Mouse (Mus musculus) liver (tissue): ENCODE measurements around the gene Epas1.

Experiments used
- DNase-seq: peaks from one replicate; pipeline ENCODE4 v3.0.0-alpha.2; 2020; ENCODE audit warnings: mixed read lengths

Epas1 gene

DNA sequence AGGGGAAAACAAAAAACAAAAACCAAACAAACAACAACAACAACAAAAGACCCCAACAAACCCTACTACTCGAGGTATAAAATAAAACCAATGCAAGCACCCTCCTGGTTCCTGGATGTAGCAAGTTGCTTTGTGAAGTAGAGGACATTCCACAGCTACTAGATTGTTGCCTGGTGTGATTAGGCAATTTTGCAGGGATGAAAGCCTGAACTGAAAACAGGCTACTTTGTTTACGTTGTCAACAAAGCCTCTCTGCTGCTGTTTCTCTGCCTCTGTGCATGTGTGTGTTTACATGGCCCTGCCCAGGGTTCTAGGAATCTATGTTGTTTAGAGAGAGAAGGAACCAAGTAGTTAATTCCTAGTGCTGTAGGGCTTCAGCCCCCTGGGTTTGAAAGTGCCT, 4.1 kb downstream of the Epas1 start:
- no peak for DNase-seq

DNA sequence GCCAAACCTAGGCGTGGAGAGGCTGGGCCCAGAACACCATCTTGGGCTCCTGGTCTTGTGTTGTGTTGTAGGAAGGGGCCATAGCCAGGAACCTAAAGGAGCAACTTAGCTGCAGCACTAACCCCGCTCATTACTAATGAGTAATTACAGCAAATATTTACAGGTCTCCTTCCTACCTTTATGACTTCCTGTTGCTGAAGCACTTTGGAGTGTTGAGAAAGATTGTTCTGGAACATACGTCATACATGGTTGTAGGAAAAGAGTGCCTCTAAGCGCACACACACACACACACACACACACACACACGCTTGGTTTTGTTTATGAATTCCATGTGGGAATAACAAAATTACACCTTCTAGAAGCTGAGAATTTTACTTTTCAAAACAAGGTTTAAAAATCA, 8.4 kb downstream of the Epas1 start:
- no peak for DNase-seq

DNA sequence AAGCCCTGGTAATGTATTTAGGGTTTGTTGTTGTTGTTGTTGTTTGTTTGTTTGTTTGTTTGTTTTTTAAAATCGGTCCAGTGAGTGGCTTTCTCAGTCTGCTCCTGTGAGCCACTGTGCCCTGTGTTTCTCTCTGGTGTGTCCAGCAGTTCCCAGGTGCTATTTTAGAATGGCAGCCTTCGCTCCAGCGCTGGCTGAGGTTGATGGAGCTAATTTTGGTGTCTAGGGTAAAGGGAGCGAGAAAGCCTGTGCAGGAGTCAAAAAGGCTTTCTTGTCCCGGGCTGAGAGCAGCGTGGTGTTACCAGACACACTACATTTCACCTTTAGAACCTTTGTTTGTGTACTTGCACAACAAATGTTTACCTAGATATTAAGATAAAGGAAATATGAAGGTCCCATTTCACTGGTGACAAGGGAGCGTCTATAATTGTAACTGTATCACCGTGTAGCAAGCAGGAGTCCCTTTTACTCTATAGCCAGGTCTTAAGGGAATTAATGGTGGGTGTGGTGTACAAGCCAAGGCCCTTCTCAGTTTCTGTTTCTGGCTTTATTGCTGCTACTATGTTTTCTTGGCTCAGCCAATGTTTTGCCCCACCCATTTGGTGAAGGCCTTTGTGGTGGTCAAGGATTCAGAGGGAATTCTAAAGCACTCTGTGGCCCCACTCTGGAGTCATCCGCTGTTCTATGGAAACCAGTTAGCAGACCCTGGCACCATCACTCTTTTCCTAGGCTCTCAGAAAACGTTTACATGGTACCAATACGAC, 9.2 kb downstream of the Epas1 start:
- DNase-seq = no peak

DNA sequence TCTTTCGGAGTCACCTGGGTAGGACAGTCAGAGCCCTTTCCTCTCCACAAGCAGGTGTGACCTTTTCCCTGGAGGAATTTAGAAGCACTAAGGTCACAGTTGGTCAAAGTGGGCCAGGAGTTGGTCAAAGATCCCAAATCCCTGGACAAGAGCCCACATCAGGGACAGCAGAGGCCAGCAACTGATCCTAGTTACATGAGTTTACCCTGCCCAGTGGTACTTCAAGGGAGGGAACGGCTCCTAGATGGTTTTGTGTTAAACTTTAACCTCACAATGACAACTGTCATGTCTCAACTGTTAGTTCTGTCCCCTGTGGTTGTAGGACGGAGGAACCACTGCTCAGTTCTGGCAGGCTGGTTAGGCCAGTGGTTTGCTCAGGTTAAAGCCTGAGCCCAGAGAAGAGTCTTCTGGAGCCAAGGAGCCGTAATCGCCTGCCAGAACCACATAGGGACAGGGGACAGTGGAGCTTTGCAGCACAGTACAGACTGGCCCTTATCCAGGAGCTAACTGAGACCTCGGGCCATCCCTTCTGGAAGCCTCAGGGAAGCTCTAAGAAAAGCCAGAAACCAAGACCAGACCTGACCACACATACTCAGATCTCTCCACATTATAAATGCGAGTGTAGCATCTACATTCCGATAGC, 12.4 kb downstream of the Epas1 start:
- DNase-seq = no peak

DNA sequence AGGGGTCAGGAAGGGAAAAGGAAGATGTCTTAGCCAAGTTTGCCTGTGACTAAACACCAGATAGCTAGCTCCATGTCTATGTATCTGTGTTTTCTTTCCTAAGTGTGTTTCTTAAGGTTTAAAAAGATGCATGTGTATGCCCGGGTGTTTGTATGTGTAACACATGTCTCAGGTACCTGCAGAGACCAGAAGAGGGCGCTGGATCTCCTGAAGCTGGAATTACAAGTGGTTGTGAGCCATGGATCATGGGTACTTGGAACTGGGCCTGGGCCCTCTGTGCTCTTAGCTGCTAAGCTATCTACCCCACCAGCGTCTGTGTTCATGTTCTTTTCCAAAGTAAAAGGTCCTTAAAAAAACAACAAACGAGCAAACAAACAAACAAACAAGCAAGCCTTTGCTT, 12.9 kb downstream of the Epas1 start:
- no peak for DNase-seq

DNA sequence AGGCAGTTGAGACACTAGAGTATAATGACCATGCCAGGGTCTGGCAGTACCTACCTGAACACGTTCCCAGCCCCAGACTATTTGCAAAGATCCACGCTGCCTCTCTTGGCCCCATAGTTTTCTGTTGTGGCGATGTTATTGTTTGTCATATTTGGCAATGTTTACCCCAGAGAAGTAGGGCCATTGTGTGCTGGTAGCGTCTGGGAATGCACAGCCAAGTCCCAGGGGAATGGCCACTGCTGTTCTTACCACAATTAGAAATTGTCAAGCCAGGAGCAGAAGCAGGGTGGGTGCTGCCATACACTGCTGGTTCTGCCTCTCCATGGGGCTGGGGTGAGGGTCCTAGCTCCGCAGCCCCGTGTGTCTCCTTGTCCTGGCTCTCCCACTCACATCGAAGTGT, 15.1 kb downstream of the Epas1 start:
- no peak for DNase-seq

DNA sequence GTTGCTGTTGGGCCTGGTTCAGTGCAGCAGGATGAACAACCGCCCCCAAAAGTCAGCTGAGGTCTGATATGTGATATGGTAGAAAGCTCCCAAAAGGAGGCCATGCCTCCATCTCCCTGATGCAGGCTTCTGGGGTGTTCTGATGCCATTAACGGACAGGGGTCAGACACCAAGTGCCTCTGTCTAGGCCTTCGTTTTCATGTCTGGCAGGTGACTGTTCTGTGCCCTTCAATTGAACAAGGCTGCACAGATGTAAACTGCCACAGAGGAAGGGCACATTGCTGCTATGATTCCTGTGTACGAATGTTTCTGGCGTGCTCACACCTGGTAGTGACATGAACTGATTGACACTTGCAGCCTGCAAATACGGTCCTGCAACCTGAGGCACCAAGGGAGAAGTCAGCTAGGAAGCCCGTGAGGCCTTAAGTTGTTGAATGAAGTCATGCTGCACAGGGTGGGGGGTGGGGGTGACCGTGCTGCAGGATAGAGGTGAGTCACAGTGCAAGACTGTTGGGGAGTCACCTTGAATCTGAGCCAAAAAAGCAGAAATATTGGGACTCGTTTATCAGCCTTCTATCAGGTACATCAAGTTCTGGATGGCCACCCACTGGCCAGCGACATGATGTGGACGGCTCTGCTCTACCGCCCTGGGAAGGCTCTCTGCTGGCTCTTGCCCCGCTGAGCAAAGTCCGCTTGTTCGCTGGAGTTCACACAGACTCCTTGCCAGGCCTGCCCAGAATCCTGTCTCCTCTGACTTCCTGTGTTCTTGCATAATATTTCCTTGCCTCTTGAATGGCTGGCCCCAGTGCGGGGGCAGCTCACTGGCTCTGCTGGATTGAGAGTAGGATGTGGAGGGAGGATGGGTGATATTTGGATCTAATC, 16.1 kb downstream of the Epas1 start:
- DNase-seq = peak; percentile 47

DNA sequence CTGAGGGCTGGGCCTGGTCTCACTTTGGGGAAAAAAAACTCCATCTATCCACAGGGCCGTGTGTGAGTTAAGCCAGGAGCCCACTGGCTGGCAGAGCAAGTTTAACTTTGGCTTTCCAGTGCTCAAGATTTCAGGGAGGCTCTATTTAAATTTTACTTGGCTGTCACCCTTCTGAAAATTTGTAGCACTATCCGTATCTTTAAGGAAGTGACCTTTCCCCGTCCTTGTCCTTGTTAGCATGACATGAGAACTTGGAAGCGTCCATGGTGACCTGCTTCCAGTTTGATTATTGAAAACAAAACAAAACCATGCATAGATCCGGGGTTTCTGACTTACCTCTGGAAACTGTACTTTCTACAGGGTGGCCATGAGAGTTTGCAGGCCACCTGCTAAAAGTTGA, 17.3 kb downstream of the Epas1 start:
- no peak for DNase-seq

DNA sequence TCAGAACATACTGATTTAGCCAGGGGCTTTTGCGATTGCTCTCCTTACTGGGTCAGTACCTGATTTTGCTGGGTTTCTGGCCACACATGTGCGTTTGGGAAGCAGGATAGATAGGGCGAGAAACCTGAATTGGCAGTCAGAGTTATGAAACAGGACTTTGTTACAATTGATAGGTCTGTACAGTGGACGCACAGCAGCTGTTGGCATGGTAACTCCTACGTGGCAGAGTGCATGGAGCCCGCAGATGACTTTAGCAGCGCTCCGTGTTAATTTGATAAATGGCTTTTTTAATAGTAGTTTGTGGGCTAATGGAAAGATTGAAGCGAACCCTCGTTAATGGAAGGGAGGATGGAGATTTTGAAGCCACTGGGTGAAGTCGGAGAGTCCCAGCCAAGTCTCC, 18.5 kb downstream of the Epas1 start:
- DNase-seq = no peak

DNA sequence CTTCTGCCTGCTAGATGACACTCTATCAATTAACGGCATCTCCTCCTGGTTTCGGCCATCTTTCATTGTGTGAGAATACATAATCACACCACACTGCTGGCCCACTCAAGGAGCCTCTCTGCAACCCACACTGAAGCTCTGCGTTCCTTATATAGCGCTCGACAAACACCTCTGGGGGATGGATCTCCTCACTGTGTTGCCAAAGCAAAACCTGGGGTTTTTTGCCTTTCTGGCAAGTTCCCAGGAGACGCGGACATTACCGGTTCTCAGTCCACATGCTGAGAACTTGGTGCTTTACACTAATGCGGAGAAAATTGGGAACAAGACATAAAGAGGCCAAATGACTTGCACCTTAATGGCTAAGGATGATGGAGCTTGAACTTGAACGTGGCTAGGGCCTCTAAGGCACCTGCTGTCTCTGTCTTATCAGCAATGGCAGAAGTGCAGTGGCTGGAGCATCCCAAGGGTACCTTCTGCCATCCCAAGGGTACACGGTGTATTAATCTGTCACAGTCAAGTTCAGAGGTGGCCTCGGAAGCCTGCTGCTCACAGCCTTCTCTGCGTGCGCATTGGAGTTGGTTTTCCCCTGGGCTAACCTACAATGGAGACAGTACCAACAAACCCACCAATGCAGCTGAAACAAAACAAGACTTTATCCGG, 19.6 kb downstream of the Epas1 start:
- no peak for DNase-seq

DNA sequence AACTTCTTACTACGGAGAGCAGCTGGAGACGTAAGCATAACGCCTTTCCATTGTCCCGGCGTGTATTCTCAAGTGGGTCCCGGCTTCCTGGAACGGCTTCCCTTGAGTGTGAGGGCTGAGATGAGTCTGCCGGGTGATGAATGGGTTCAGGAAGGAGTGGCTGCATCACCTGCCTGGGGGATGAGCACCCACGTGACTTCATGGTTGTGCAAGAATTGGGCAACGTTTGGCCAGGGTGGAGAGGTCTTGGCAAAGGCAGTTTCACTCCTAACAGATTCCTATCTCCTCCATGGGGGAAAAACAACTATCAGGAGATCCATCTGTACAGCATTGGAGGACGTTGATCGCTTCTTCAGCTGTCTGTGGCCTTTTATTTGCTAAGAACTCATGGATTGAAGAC, 23.0 kb downstream of the Epas1 start:
- peak; percentile 21 for DNase-seq

DNA sequence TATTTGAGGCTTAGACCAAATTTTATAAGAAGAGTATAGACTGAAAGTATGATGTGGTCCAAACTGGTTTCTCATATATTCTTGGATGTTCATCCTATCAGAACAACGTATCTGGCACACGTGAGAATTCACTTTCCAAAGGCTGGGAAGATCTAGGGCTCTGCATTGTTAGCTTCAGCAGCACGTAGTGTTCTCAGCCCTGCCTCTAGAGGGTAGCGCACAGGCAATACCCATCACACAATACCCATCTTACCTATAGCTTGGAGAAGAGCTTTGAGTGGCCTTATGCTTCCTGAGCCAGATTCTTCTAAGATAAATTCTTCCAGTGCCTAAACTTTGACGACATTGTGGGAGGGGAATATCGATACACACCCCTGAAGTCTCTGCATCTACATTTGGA, 24.6 kb downstream of the Epas1 start:
- no peak for DNase-seq

DNA sequence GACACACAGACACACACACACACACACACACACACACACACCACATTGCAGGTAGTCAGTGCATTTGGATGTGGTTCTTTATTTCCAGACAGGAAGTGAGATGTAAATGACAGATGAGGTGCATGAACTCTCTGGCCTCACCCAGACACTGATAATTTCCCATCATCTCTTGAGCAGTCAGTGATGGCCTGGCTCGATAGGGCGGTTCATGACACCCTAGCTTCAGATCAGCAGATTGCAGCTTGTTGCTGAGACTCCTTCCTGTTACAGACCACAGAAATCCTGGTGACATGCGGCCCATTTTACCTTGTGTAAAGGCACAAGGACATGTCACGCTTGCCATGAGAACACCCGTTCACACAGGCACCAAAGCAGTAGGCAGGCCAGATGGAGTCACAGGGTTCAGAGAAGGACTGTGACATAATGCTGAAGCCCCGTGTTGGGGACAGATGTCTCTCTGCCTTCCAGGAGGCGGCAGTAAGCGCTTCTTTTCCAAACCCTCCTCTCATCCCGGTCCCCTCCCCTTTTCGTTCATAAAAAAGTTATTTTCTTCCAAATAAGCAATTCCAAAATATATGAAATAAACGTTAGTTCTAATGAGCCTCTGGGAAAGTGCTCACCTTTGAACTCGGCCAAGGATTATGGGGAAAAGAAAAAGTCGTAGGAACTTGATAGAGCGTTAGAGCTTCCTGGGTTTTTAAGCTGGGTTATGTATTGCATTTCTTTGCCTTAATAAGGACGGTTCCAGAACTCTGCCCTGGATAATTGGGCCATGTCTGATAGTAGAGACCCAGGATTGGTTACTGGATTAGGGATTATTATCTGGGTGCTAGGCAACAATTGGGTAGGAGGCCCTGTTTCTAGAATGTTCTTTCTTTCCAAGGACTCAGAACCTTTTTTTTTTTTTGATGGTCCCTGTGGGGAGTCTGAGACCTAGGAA, 26.0 kb downstream of the Epas1 start:
- DNase-seq = no peak

DNA sequence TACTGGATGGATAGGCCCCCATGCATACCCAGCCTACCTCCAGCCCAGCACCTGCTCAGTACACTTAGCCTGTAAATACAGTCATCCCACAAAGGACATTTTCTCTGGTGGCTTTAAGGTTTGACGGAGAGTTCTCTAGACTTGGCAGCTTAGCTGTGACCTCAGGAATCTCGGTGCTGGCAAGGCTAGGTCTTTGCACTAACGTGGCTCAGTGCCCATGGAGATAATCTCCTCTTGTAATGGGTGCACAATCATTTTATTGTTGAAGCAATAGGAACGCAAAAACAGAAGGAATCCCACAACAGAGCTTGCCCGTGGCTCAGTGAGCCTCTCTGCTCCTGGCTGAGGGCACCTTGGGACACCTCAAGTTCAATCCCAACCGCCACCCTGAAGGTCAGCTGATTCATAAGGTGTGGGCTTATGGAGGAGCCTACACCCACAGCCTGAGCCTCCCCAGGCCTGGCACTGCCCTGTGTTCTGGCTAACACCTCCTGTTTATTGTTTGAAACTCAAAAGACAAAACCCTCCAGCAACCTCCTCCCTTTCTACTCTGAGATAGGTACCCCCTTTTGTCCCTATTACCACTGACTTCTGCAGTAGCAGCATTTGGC, 27.3 kb downstream of the Epas1 start:
- no peak for DNase-seq

DNA sequence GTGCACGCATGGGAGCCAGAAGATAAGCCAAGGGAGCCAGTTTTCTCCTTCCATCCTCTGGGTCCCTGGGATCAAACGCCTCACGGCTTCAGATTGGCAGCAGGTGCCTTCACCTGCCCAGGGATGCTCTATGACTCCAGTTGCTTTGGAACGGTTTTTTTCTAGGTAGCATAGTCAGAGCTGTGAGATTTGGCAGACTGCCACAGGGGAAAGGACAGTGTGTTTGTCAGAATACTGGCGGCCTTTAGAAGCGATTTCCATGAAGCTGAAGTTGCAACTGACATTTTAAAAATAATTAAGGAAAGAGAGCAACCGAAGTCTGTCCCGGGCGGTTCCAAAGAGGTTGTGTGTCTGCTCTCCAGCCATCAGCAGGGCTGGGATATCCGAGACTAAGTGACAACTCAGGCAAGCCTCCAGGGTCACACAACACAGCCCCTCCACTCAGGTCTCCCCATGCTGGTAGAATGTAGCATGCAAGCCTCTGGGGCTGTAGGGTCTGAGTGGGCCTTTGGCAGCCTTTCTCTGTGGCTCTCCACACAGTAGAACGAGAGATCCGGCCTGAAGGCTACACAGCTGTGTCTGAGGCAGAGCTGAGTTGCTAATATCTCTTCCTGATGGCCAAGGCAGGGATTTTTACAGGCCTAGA, 28.4 kb downstream of the Epas1 start:
- no peak for DNase-seq

DNA sequence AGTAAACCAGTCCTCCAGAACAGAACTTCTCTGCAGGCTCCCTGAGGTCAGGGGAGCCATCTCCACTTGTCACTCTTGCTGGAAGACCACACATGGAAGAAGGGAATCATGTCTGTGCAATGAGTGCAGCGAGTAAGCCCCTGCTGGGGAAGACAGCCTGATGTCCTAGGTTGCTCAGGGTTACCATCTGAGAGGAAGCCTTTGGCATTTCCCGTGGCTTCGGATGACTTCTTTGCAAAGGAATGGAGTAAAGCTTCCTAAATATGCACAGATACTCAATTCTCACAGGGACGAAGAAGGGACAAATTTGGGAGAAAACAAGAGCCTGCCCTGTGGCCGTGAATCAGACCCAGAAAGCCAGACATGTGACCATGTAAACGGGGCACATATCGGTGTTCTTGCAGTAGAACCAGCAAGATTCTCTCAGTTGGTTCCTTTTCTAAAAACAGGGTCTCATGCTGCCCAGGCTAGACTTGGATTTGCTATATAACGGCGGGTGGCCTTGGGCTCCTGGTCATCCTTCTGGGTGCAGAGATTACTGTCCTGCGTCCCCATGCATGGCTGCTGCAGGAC, 31.0 kb downstream of the Epas1 start:
- DNase-seq = no peak

DNA sequence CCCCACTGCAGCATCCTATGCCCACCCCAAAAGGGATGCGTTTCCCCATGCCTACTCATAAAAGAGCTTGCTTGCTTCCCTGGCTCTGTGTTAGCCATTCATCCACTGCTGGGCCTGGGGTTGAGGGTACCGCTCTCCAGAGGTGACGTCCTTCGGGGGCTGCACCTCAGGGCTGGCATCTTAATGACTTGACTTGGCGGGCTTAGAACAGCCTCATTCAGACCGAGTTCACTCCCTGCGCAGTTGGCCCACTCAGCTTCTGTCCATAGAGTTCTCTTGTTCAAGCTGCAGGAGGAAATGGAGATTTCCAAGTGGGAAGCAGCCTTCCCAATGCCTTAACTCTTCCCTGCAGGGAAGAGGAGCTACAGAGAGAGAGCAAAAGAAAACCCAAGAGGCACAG, 32.1 kb downstream of the Epas1 start:
- DNase-seq = no peak

DNA sequence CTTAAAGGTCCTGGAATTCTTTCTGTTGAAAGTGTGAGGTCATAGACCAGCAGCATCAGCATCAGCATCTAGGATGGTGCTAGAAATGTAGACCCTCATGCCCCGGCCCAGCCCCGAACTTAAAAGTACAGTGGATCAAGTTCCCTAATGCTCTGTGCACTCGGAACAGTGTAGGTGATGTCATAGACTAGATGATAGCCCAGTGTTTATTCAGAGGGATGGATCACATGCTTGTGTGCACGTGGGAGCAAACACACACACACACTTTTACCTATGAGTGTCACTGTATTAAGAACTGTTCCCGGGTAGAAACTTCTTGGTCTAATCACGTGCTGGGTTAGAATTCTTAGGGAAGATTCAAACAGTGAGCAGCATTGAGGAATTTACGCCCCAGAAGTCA, 33.0 kb downstream of the Epas1 start:
- no peak for DNase-seq

DNA sequence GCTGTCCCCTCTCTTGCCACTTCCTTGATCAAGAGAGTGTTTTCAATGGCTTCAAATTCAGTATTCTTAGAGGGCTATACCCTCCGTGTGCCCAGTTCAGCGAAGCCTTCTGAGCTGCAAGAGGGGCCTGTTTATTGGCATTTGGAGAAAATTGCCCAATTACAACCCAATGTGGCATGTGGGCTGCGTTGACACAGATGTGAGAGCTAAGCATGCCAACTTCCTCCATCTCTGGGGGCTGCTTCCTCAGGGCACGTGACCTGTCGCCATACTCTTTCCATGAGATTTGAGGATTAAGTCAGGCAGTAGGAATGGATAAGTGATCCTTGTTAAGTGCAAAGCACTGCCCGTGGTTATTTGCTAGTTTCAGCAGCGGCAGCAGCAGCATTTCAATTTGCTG, 34.3 kb downstream of the Epas1 start:
- no peak for DNase-seq

DNA sequence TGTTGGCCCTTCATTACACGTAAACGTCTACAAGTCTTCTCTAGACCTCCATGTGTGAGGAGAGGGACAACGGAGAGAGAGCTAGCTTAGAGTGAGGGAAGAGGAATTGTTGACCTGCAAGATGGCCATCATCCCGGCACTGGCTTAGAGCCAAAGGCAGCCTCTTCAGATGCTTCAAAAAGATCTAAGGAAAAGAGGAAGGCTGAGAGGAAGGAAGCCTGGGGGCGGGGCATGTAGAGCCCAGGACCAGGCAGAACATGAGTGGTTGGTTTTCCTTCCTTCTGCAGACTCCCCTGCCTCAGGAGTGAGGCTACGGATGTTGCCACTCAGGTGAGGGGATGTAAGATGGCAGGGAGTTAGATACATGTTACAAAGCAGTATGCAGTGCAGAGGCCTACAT, 34.8 kb downstream of the Epas1 start:
- DNase-seq = no peak

DNA sequence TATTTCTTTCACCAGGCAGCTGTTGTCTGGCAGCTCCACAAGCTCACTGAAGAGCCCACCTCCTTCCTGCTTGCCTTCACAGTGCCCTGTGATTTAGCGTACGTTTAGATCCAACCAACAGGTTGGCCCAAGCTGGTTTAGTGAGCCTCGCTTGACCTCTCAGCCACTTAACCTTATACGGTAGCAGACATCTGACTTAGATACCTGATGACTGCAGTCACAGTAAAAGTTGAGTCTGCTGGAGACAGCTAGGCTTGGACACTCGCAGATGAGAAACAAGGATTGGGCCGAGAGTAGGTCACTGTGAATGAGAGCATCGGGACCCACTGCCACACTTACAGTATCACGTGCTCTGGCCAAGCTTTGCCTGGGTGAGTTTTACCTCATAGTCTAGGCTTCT, 38.4 kb downstream of the Epas1 start:
- DNase-seq = no peak
